Mouse (Mus musculus) fibroblast of lung, adult 2 months (primary cell): ENCODE results near the gene Tinf2.

Source experiments
- DNase-seq: peaks from one replicate; pipeline ENCODE4 v3.0.0-alpha.2; 2011; ENCODE audit warnings: low read depth

The Tinf2 gene

GRCm38 (mm10) chr14:55706051-55706600 is 24.5 kb upstream of the Tinf2 start:
- DNase-seq = no peak

GRCm38 (mm10) chr14:55702761-55703160 is 21.1 kb upstream of the Tinf2 start:
- no peak for DNase-seq

DNA sequence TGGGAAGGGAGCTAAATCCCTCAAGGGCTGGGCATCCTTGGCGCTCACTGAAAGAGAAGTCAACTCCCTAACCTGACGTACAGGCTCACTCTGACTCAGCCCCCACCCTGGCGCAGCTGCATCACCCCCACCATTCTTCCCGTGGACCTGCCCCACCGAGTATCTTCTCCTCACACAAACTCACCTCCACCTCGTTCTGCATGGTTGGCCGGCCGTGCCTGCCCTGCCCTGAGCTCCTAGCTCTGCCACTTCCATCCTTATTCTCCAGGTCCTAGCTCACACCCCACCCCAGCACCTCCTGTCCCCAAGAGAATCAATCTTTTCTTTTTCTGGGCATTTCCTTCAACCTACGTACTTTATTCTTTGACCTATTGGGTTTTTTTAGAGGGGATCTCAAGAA is 19.5 kb upstream of the Tinf2 start:
- no peak for DNase-seq

DNA sequence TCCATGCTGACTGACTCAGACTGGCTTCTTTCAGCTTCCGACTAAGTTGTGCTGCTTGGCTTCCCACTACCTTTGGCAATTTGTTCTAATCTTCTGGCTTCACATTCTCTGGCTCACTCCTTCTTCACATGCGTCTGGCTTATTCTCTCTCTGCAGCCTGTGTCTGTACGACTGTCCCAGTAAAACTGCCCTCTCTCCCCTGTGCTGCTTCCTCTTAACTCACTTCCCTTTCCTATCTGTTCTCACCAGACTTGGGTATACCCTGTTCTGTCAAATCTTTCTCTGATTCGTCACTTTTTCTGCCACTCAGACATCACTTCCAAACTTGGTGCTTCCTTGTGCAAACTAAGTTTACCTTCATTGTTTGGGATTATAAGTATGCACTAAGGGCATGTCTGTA is 15.6 kb upstream of the Tinf2 start:
- DNase-seq = no peak

DNA sequence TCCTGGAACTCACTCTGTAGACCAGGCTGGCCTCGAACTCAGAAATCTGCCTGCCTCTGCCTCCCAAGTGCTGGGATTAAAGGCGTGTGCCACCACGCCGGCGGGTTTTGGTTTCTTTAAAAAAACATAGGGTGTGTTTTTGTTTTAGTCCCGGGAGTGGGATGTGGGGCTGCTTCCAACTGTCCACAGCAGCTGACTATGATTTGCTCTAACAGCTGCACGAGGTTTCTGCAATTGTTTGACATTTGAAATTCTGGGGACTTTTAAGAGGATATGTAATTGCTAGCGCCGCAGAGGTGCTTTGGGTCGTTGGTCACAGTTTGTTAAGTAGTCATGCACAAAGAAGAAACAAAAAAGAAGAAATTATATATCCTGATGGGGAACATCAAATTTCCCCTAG is 7.8 kb upstream of the Tinf2 start:
- no peak for DNase-seq

- no peak for DNase-seq
Measured at GRCm38 (mm10) chr14:55682118-55682493, 486 bp upstream of the Tinf2 start.

- no peak for DNase-seq
Measured at GRCm38 (mm10) chr14:55677615-55678014, 4.0 kb downstream of the Tinf2 start.

- DNase-seq = no peak
Measured at GRCm38 (mm10) chr14:55672741-55673060, 8.9 kb downstream of the Tinf2 start.

DNA sequence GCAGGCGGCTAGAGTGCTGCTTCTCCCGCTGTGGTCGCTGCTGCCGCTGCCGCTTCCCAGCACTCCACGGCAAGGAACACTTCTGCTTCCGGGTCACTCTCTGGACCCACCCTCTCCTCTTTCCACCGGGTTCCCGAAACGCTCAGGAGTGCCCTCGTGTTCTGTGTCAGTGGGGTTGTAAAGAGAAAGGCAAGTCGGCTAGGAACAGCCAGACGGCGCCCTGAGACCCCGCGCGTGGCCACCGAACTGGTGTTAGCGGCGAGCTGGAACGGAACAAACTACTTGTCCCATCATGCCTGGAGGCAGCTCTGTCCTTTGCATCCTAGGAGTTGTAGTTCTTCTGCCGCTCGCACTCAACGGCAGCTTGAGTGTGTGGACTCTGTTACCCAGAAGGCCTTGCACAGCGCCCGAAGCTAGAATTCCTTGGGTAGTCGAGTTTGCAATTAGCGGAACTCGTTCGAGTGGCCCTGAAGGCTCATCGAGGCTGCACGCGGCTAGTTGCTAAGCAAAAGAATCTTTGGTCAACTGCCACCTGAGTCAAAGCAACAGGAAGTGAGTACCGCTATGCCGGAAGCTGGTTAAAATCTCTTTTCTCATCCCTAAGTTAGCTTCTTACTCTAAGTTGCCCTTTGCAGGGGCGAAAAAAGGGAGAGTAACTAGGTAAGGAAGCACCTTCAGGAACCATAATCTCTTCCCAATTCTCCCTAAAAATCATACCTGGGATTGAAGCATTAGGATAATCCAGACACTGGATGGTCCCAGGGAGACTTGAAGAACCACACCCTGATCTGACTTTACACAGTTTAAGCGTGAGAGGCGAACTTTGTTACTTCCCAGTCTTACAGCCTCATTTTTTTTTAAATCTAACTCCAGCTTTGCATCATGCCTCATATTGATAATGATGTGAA is 9.5 kb downstream of the Tinf2 start, which contains the start of the genes Gmpr2 and Nedd8:
TSS of gene Gmpr2 (plus strand) at position 109 of the 908 bp plus-strand sequence.
TSS of gene Nedd8 (minus strand) at position 292 of the 908 bp plus-strand sequence.
- DNase-seq = peak; percentile 97

GRCm38 (mm10) chr14:55671486-55671832 is 10.2 kb downstream of the Tinf2 start:
- DNase-seq = no peak

DNA sequence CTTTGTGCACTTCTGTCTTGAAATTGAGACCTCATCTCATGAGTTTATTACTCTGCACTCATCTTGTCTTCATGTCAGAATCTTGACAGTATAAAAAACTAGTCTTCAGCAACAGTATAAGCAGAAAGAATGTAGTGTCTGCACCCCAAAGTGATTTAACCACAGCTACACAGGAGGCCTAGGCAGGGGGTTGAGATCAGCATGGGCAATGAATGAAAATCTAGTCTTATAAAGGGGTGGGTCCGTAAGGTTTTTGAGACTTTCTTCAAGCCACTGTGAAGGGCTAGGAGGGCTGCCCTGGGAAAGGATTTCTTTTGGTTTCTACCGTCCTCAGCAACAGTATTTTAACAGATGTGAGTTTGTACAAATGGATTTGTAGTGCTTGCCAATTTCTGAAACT is 21.0 kb downstream of the Tinf2 start:
- no peak for DNase-seq

DNA sequence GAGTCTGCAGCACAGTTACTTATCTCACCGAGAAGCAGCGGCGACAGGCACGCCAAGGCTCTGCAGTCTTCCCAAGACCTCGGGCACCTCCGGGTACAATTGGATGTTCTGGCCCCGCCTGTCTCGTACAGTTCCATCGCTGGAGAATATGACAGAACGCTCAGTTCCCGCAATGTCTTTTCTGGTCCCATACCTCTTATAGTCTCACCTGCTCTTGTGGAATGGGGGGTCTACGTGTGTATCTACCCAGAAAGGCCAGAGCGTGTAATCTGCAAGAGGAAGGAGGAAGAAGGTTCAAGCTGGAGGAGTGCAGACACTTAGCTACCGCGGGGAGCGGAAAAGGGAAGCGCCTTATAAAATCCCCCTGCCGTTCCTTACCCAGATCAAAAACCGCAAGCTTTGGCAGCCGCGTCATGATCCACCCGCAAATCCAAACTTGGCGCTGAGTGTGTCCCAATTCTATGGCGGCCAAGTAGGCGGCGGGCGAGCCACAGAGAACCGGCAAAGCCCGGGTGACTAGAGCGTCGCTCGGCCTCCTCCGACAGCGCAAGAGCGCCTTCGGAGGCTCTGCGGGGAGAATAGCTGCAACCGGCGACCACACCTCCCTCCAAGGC is 21.6 kb downstream of the Tinf2 start, which contains the start of gene Mdp1:
TSS of gene Mdp1 (minus strand) at position 549 of the 614 bp plus-strand sequence.
- peak; percentile 65 for DNase-seq

DNA sequence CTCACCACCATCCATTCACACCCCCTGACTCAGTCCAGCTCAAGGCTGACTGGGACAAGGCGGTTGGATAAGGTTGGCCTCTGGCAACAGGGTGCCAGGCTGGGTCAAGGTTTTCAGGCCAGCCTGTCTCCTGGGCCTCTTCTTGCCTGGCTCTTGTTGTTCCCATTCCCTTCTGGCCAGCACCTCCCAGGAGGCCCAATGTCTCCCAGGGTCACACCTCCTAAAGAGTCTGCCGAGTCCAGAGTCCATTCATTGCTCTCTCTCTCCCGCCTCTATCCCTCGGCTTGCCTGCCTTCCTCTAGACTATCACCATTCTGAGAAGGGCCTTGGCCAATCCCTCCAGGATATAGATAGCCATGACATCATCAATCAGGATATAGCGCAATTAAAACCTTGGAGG is 23.6 kb downstream of the Tinf2 start:
- DNase-seq = no peak

GRCm38 (mm10) chr14:55656935-55657334 is 24.7 kb downstream of the Tinf2 start:
- no peak for DNase-seq

DNA sequence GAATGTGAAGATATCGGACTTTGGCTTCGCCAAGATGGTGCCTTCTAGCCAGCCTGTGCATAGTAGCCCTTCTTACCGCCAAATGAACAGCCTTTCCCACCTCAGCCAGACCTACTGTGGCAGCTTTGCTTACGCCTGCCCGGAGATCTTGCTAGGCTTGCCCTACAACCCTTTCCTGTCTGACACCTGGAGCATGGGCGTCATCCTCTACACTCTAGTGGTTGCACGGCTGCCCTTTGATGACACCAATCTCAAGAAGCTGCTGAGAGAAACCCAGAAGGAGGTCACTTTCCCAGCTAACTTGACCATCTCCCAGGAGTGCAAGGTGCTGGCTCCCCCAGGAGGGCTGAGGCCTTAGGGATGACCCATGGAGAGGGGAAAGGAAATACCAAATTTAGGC is 30.1 kb downstream of the Tinf2 start:
- DNase-seq = no peak

DNA sequence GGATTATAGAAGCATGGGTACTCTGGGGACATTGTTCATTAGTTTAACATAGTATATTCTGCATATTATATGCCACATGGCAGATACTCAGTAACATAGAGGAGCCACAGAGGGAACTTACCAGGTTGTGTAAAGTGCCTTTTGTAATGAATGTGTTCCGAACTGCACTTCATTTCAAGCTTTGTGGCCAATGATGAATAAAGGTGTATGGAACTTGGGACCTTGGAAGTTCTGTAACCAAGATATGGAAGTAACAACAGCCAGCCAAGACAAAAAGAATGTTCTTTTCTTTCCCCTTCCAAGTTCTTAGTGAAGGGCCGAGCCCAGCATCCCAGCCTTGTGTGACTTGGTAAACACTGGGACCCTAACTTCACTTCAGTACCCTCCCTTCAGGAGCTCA is 31.7 kb downstream of the Tinf2 start, which contains the start of gene Tssk4:
TSS of gene Tssk4 (plus strand) at position 301 of the 400 bp plus-strand sequence.
- DNase-seq = no peak

- peak; percentile 29 for DNase-seq
Measured at GRCm38 (mm10) chr14:55644261-55644888, 37.2 kb downstream of the Tinf2 start.

DNA sequence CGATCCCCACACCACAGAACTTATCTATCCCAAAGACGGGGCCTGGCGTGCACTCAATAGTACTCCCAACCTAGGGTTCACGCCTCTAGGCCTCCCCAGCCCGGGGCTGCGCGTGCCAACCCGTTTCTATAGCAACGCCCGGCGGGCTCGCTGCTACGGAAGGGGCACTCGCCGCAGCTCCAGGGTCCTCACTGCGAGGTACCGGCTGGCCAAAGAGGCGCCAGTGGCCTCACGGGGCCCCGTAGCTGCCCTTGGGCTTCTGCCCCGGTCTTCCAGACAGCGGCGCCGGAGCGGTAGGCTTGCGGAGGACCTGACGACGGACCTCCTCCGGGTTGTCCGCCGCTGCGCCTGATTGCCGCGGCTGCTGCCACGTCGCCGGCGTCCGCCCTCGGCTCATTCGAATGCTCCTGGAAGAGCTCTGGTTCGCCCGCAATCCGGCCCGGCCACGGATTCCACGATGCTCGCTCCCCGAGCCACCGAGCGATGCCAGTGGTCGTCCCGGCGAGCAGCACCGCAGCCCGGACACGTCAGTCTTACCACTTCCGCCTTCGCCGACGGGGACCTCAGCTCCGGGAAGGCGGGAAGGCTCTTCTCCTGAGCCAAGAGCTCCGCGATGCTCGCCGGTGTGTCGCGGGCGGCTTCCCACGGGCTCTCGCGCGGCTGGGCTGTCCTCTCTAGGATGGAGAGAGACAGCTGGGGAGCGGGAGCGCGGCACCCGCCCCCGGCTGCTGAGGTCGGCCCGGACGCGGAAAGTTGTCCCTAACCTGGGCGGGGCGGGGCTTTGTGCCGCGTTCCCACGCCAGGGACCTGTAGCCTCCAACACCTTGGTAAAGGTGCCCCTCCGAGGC is 38.3 kb downstream of the Tinf2 start, which contains the start of gene Tm9sf1:
TSS of gene Tm9sf1 (minus strand) at position 747 of the 848 bp plus-strand sequence.
- DNase-seq = peak; percentile 63

DNA sequence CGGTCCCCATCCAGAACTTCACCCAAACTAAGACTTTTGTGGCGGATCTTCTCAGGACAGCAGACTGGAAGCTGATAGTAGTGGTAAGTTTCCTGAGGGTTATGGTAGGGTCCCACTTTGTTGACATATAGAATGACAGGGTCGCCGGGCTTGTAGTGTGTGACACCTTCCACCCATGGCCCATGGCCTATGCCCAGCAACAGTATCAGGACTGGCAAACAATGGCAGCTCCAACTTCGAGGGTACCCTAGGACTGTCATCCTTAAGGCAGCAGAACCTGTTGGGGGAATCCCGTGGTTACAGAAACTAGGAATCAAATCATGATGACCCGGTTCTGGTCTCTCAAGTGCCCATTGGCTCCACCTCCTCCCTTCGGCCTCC is 39.0 kb downstream of the Tinf2 start:
- DNase-seq = no peak

DNA sequence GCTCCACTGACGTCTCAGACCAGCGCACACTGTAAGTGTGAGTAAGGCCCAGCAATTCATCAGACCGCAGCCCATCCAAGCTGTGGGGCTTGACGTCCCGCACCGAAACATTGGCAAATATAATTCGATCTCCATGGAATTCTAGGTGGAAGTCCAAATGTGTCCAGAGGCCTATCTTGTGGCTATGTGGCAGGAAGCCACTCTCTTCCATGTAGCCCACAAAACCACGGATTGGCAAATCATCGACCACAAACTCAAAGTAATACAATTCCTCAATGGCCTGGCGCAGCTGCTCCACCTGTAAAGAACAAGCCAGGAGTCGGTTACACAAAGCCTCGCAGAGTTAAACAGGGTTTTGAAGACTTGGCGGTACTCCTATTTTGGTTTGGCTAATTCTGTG is 40.3 kb downstream of the Tinf2 start:
- no peak for DNase-seq

DNA sequence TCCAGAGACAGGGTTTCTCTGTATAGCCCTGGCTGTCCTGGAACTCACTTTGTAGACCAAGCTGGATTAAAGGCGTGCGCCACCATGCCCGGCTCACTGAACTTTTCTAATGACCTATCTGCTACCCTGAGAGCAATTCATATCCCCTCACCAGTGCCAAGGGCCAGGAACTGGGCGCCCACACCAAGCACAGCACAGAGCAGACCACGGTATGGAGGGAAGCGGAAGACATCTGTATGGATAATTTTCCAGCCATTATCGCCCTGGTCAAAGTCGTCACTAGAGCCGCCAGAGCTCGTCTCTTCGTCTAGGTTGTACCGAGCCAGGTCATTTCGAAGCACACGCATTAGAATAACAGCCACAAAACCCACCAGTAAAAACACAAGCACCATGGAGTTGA is 40.8 kb downstream of the Tinf2 start:
- DNase-seq = no peak

DNA sequence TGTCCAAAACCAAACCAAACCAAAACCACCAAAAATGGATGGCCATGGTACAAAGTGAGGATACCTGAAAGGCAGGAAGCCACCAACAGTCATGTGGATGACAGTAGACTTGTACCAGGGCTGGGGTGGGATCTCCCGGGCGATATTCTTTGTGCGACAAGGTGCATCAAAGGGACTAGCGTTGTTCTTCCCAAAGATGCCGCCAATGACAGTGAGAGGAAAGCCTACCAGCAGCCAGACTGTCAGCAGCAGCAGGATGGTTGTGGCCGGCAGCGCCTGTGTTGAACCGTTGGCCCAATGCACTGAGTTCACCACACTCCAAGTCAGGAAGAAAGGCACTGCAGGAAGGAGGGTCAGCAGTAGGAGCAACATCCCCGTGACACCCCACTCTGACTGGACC is 43.8 kb downstream of the Tinf2 start, which contains the start of gene Gm49378:
TSS of gene Gm49378 (minus strand) at position 101 of the 400 bp plus-strand sequence.
- no peak for DNase-seq
